Mouse (Mus musculus) hindbrain, embryonic 16.5 days (tissue): ENCODE measurements around the gene Grcc10. TPM values are rescaled to one million over a fixed set of nuclear protein-coding genes. Genes with fewer than 3 reads are reported as not detected.
A peak's percentile ranks its signal among the peaks of the same experiment; 100 is the strongest.

Source experiments
- ATAC-seq: fragments of 200-750 bp; cut with Nextera tagmentation; 2 replicates; pipeline ENCODE4 v1.8.0; 2017; ENCODE audit warnings: moderate TSS enrichment, moderate library complexity
- H3K27ac ChIP-seq: fragments of 300-500 bp; sonication (generic); 2 replicates; pipeline ENCODE4 v1.5.1; 2014; ENCODE audit warnings: low read depth, mild to moderate bottlenecking, control low read depth, low read length, moderate library complexity
- H3K27me3 ChIP-seq: fragments of 300-500 bp; sonication (generic); replicated peaks from 2 replicates; pipeline ENCODE4 v1.6.1; 2014; ENCODE audit warnings: low read length; ENCODE audit not compliant: control insufficient read depth, insufficient read depth
- H3K36me3 ChIP-seq: fragments of 300-500 bp; sonication (generic); 2 replicates; pipeline ENCODE4 v1.6.1; 2014; ENCODE audit warnings: mild to moderate bottlenecking, low read length, moderate library complexity, mixed read lengths; ENCODE audit not compliant: control insufficient read depth, insufficient read depth
- H3K4me1 ChIP-seq: fragments of 300-500 bp; sonication (generic); 2 replicates; pipeline ENCODE4 v1.6.1; 2014; ENCODE audit warnings: low read depth, low read length; ENCODE audit not compliant: control insufficient read depth, insufficient read depth
- H3K4me2 ChIP-seq: fragments of 300-500 bp; sonication (generic); 2 replicates; pipeline ENCODE4 v1.6.1; 2014; ENCODE audit warnings: mild to moderate bottlenecking, low read length, control low read depth, moderate library complexity
- H3K4me3 ChIP-seq: fragments of 300-500 bp; sonication (generic); 2 replicates; pipeline ENCODE4 v1.5.1; 2014; ENCODE audit warnings: mild to moderate bottlenecking, low read length, control low read depth, moderate library complexity
- H3K9ac ChIP-seq: fragments of 300-500 bp; sonication (generic); 2 replicates; pipeline ENCODE4 v1.6.1; 2014; ENCODE audit warnings: low read depth, mild to moderate bottlenecking, control low read depth, low read length, moderate library complexity
- H3K9me3 ChIP-seq: fragments of 300-500 bp; sonication (generic); 2 replicates; pipeline ENCODE4 v1.6.1; 2014; ENCODE audit warnings: mild to moderate bottlenecking, low read length, moderate library complexity; ENCODE audit not compliant: control insufficient read depth
- WGBS: fragments of 180-500 bp; shearing (Covaris S2); extraction: QIAGEN DNeasy Blood & Tissue Kit; methylation state at CpG from one replicate; pipeline ENCODE4 v1.1.7; 2014; 5-methylcytosine and 5-hydroxymethylcytosine counted together
- polyA plus RNA-seq: library from polyadenylated mRNA; unstranded; fragments of >200 nt; fragmentation: Nextera tagmentation; extraction: Ambion mirVana; gene quantifications from 2 replicates; pipeline ENCODE4 v1.2.1, GENCODE M21; 2015

Gene Grcc10
- polyA plus RNA-seq, 1 experiment from 2014 or later: 645 TPM

DNA sequence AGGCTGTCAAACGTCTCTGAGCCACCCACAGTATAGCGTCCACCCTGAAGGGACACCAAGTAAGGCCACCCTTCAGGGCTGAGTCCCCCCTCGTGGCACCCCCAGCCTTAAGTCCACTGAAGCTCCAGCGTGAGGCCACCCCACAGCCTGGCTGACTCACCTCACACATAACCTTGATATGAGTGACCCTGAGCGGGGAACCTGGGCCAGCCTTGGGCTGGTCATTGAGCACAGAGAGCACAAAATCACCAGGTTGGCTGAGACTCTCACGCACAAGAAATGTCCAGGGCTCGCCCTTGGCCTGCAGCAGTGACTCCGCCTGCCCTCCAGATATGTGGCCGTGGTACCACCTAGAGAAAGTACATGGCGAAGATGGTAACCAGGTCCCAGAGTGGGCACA lies 12.6 kb downstream of the Grcc10 start:
- no peak for ATAC-seq
- no peak overlapping the region for H3K9ac ChIP-seq
- no peak overlapping the region for H3K4me3 ChIP-seq
- H3K27ac ChIP-seq: no peak overlapping the region
- no peaks in the 10 kb centered on the region for H3K4me1 ChIP-seq
- no peak overlapping the region for H3K4me2 ChIP-seq
- H3K9me3 ChIP-seq: no peaks in the 10 kb centered on the region
- H3K36me3 ChIP-seq: no peaks in the 10 kb centered on the region
- 93% methylated on average over 10 of the region's 10 CpGs for WGBS
- H3K27me3 ChIP-seq: no peaks in the 10 kb centered on the region

- no peak overlapping the region for H3K9ac ChIP-seq
- no peaks in the 10 kb centered on the region for H3K27me3 ChIP-seq
- no peaks in the 10 kb centered on the region for H3K9me3 ChIP-seq
- H3K4me3 ChIP-seq: no peak overlapping the region
- WGBS: 89% methylated on average over 10 of the region's 10 CpGs
- no peaks in the 10 kb centered on the region for H3K36me3 ChIP-seq
- no peaks in the 10 kb centered on the region for H3K4me1 ChIP-seq
- H3K27ac ChIP-seq: no peak overlapping the region
- ATAC-seq: no peak
- no peak overlapping the region for H3K4me2 ChIP-seq
Observed at GRCm38 (mm10) chr6:124724472-124724871, 16.7 kb downstream of the Grcc10 start.

DNA sequence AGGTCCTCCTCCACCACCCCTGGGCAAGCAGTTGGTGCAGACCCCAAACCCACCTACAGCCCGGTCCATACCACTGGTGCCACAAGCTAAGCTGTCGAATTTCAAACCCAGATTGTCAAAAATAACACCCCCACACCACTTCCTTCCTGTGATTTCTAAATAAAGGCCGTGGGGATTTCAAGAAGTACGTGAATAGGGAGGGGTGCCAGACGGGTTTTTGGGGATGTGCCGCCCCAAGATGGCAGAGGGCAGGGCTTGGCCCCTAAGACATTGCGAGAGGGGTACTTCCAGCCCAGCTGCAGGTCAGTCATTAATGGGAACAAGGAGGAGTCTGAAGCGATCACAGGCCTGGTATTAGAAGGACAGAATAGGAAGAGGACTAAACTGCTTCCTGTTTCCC lies 17.6 kb downstream of the Grcc10 start:
- 80% methylated on average over 8 of the region's 8 CpGs for WGBS
- Histone ChIP-seq H3K36me3 (no peaks in the 10 kb centered on the region), H3K27ac (no peak overlapping the region), H3K4me3 (no peak overlapping the region), H3K9ac (no peak overlapping the region), H3K27me3 (no peaks in the 10 kb centered on the region), H3K4me2 (no peak overlapping the region), H3K4me1 (no peaks in the 10 kb centered on the region), H3K9me3 (no peaks in the 10 kb centered on the region)
- no peak for ATAC-seq

DNA sequence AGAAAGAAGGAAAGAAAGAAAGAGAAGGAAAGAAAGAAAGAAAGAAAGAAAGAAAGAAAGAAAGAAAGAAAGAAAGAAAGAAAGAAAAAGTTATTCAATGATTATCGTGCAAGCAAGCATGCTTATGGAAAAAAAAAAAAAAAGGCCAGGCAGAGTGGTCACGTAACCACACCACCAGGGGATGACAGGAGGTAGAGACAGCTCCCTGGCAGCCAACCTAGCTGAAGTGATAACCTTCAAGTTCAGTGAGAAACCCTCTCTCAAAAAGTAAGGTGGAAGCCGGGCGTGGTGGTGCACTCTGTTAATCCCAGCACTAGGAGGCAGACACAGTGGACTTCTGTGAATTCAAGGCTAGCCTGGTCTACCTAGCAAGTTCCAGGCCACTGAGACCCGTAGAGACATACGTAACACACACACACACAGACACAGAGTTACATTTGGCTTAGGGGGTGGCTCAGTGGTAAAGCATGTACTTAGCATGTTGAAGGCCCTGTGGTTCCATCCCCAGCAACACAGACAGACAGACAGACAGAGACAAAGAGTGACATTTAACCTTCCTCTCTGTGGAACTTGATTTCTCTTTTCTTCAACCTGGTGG lies 18.2 kb downstream of the Grcc10 start:
- H3K9ac ChIP-seq: no peak overlapping the region
- no peak for ATAC-seq
- no peaks in the 10 kb centered on the region for H3K27me3 ChIP-seq
- no peak overlapping the region for H3K4me2 ChIP-seq
- no peaks in the 10 kb centered on the region for H3K36me3 ChIP-seq
- H3K27ac ChIP-seq: no peak overlapping the region
- no peak overlapping the region for H3K4me3 ChIP-seq
- no peaks in the 10 kb centered on the region for H3K9me3 ChIP-seq
- H3K4me1 ChIP-seq: no peaks in the 10 kb centered on the region
- WGBS: 92% methylated on average over 6 of the region's 6 CpGs

DNA sequence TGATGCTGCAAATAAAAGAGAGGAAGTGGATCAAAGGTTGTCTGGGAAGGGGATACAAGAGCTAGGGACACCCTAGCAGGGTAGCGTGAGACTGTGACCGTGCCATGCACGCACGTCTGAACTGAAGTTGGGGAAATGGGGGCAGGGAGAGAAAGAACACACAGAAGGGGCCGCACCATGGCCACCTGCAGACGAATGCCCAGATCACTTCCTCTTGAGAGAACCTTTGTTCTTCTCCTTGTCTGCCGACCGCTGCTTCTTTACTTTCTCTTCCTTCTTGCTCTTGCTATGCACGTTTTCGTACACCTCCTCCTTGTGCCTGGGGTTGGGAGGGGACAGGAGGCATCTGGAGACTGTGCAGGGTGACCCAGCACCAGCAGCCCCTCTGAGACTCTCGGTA lies 20.3 kb downstream of the Grcc10 start:
- ATAC-seq: no peak
- Histone ChIP-seq H3K4me2 (no peak overlapping the region), H3K9me3 (no peaks in the 10 kb centered on the region), H3K27ac (no peak overlapping the region), H3K4me3 (no peak overlapping the region), H3K27me3 (no peaks in the 10 kb centered on the region), H3K4me1 (no peaks in the 10 kb centered on the region), H3K36me3 (peaks cover 17% of the 10 kb centered on the region), H3K9ac (no peak overlapping the region)
- 65% methylated on average over 11 of the region's 11 CpGs for WGBS

DNA sequence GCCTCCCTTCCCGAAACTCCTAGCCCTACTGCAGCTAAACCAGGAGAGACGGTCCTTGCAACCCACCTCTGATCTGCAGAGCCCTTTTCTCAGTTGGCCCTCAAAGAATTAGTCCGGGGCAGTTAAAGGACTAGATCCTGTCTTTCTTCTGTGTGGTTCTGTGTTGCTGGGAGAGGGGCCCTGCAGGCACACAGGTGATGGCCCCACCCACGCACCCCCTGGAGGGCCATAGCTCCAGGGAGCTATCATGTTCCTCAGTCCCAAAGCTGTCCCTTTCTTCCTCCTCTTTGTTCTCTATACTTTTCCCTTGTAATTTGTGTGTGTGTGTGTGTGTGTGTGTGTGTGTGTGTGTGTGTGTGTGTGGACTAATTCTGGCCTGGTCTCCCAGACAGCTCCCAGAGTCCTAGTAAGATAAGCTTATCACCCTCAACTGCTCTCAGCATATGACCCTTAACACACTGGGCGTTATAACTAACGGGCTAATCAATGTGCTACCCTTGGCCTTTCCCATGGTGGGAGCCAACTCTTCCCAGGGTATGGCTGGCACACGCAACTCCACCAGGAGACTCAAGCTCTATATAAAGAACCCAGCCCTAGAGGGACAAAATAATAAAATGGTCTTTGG lies 21.7 kb downstream of the Grcc10 start:
- H3K27me3 ChIP-seq: no peaks in the 10 kb centered on the region
- H3K4me3 ChIP-seq: no peak overlapping the region
- H3K36me3 ChIP-seq: peaks cover 26% of the 10 kb centered on the region
- no peak overlapping the region for H3K27ac ChIP-seq
- ATAC-seq: no peak
- no peak overlapping the region for H3K4me2 ChIP-seq
- H3K4me1 ChIP-seq: no peaks in the 10 kb centered on the region
- WGBS: 81% methylated on average over 7 of the region's 7 CpGs
- no peak overlapping the region for H3K9ac ChIP-seq
- H3K9me3 ChIP-seq: no peaks in the 10 kb centered on the region

- peaks cover 26% of the 10 kb centered on the region for H3K36me3 ChIP-seq
- no peak overlapping the region for H3K4me2 ChIP-seq
- no peak overlapping the region for H3K27ac ChIP-seq
- 64% methylated on average over 16 of the region's 16 CpGs for WGBS
- H3K4me1 ChIP-seq: peaks cover 4% of the 10 kb centered on the region
- no peaks in the 10 kb centered on the region for H3K27me3 ChIP-seq
- no peaks in the 10 kb centered on the region for H3K9me3 ChIP-seq
- ATAC-seq: no peak
- no peak overlapping the region for H3K4me3 ChIP-seq
- no peak overlapping the region for H3K9ac ChIP-seq
Observed at GRCm38 (mm10) chr6:124718703-124719102, 22.5 kb downstream of the Grcc10 start.

GRCm38 (mm10) chr6:124717968-124718367 lies 23.2 kb downstream of the Grcc10 start:
- H3K4me2 ChIP-seq: no peak overlapping the region
- H3K4me1 ChIP-seq: peaks cover 12% of the 10 kb centered on the region
- H3K36me3 ChIP-seq: peaks cover 26% of the 10 kb centered on the region
- no peaks in the 10 kb centered on the region for H3K9me3 ChIP-seq
- no peak overlapping the region for H3K27ac ChIP-seq
- H3K4me3 ChIP-seq: no peak overlapping the region
- H3K9ac ChIP-seq: no peak overlapping the region
- ATAC-seq: no peak
- 84% methylated on average over 13 of the region's 13 CpGs for WGBS
- no peaks in the 10 kb centered on the region for H3K27me3 ChIP-seq

GRCm38 (mm10) chr6:124716864-124717490 lies 24.2 kb downstream of the Grcc10 start:
- 0 out of 2 replicates have a peak overlapping the region, but pooled peaks have one; percentile 3 for H3K27ac ChIP-seq
- no peak overlapping the region for H3K4me2 ChIP-seq
- peaks cover 26% of the 10 kb centered on the region for H3K36me3 ChIP-seq
- H3K27me3 ChIP-seq: no peaks in the 10 kb centered on the region
- H3K9ac ChIP-seq: no peak overlapping the region
- H3K9me3 ChIP-seq: no peaks in the 10 kb centered on the region
- no peak for ATAC-seq
- H3K4me3 ChIP-seq: no peak overlapping the region
- 61% methylated on average over 20 of the region's 20 CpGs for WGBS
- peaks cover 15% of the 10 kb centered on the region for H3K4me1 ChIP-seq
